Mouse (Mus musculus): ENCODE results near the gene Spindoc.

GRCm38 (mm10) chr19:7337781-7338342, 44.9 kb downstream of the Spindoc start:
- TF ChIP-seq CTCF (IDR thresholded peaks at IDR 0.05; ENCODE audit: borderline replicate concordance, insufficient read depth, low read length) (no peak), POLR2A (IDR thresholded peaks at IDR 0.05; ENCODE audit: low read depth, low read length) (no peak)

Measured in embryonic fibroblast, embryonic 13.5 days (primary cell).